Mouse (Mus musculus) cerebellum, adult 2 months (tissue): ENCODE data around the gene Anp32e. TPM values are rescaled to one million over a fixed set of nuclear protein-coding genes. Genes with fewer than 3 reads are reported as not detected.
"Not testable (repeated sequence)": the region's sequence is repeated elsewhere in the genome, so short reads cannot be mapped to it uniquely, and the experiment has no call there.

ENCODE experiments used
- DNase-seq, 2 experiments: peaks; one replicate each; pipeline ENCODE4 v3.0.0; 2021
- H3K27ac ChIP-seq: fragments of 200-500 bp; 2 replicates; pipeline ENCODE4 v1.5.1; 2012; ENCODE audit warnings: low read length, control low read depth, inconsistent platforms; ENCODE audit not compliant: insufficient read depth
- H3K27me3 ChIP-seq: fragments of 200-500 bp; 2 replicates; pipeline ENCODE4 v1.6.1; 2012; ENCODE audit warnings: inconsistent platforms, mild to moderate bottlenecking, low read length, moderate library complexity; ENCODE audit not compliant: control insufficient read depth, insufficient read depth
- H3K4me1 ChIP-seq: fragments of 200-500 bp; 2 replicates; pipeline ENCODE4 v1.6.1; 2011; ENCODE audit warnings: low read length; ENCODE audit not compliant: control insufficient read depth, insufficient read depth
- H3K4me3 ChIP-seq: fragments of 200-500 bp; replicated peaks from 2 replicates; pipeline ENCODE3; 2011; ENCODE audit warnings: mild to moderate bottlenecking, low read depth, low read length, control low read depth; ENCODE audit not compliant: insufficient read depth
- CTCF ChIP-seq: fragments of 200-500 bp; IDR thresholded peaks from 2 replicates; pipeline ENCODE4 v1.5.1; 2011; ENCODE audit warnings: low read depth, mild to moderate bottlenecking, control low read depth, low read length, moderate library complexity, borderline replicate concordance; ENCODE audit not compliant: insufficient read depth
- POLR2A ChIP-seq: fragments of 200-500 bp; IDR thresholded peaks from 2 replicates; pipeline ENCODE4 v1.6.1; 2011; ENCODE audit warnings: low read length, control low read depth, borderline replicate concordance; ENCODE audit not compliant: insufficient read depth
- WGBS: fragments of 180-500 bp; shearing (Covaris S2); methylation state at CpG from one replicate; pipeline ENCODE4 v1.1.7; 2018; 5-methylcytosine and 5-hydroxymethylcytosine counted together
- polyA plus RNA-seq: library from polyadenylated mRNA; depleted of rRNA; stranded (reverse); fragments of >200 nt; gene quantifications from 2 replicates; pipeline ENCODE4 v1.2.3, GENCODE M21; 2012

Gene Anp32e
- polyA plus RNA-seq, 1 experiment, result 70.4 TPM

- DNase-seq, result no peak
- Histone ChIP-seq H3K4me3 (no peak overlapping the region), H3K27ac (no peak overlapping the region), H3K27me3 (no peaks in the 10 kb centered on the region), H3K4me1 (no peaks in the 10 kb centered on the region)
- no peak for TF ChIP-seq POLR2A
- TF ChIP-seq CTCF, result no peak
Measured at GRCm38 (mm10) chr3:95953023-95953422, 24.0 kb downstream of the Anp32e start.

DNA sequence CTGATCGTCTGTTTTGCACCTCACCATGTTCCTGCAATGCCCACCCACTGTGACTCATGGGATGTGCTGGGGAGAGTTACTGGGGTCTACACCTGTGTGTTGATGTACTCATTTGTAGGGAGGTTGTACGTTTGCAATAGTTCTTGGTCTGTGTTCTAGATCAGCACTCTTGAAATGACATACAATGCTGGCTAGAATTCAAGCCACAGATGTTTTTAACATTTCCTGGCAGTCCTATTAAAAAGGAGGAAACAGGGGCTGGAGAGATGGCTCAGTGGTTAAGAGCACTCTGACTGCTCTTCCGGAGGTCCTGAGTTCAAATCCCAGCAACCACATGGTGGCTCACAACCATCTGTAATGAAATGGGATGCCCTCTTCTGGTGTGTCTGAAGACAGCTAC, 24.5 kb downstream of the Anp32e start:
- Histone ChIP-seq H3K27me3 (no peaks in the 10 kb centered on the region), H3K4me1 (no peaks in the 10 kb centered on the region), H3K27ac (no peak overlapping the region), H3K4me3 (no peak overlapping the region)
- WGBS, result 40% methylated on average over 3 of the region's 3 CpGs
- DNase-seq, result no peak
- TF ChIP-seq CTCF, result no peak
- TF ChIP-seq POLR2A, result no peak

GRCm38 (mm10) chr3:95954648-95955173, 25.7 kb downstream of the Anp32e start:
- not testable (repeated sequence) for H3K27me3 ChIP-seq, H3K4me1 ChIP-seq, H3K27ac ChIP-seq, DNase-seq, H3K4me3 ChIP-seq
- WGBS, result 89% methylated on average over 12 of the region's 12 CpGs

- Histone ChIP-seq H3K27me3 (no peaks in the 10 kb centered on the region), H3K4me1 (no peaks in the 10 kb centered on the region), H3K4me3 (no peak overlapping the region), H3K27ac (no peak overlapping the region)
- DNase-seq, result no peak
- TF ChIP-seq CTCF (no peak), POLR2A (no peak)
- 91% methylated on average over 5 of the region's 5 CpGs for WGBS
Measured at GRCm38 (mm10) chr3:95955318-95955717, 26.3 kb downstream of the Anp32e start.

DNA sequence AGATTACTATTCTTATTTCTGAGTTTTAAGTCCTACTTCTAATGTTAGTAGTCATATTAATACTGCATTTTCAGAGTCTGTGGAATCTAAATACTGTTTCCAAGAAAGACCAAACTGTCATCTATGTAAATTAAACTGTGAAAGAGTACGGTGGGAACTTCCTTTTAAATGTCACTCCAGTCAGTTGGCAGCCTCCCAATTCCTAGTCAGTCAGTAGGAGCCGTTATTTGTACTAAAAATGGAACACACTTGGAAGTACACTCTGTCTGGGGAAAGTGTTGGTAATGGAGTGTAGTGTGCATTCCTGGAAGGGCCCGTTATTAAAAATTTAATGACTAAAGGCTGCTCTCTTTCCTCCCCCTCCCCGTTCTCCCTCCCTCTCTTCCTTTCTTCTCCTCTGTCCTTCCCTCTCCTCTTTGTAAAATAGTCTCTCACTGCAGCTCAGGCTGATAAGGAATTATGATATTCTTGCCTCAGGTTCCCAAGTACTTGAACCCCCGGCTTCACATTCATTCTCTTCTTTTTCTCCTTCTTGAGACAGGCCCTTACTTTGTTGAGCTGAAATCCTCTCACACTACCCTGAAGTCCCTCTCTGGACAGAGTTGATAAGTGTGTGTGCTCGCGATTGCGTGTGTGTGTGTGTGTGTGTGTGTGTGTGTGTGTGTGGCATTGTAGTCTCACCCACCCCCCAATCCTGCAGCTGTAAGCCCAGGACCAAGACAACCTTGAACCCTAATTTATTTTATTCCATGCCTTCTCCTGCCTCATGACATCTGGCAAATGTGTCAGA, 28.5 kb downstream of the Anp32e start:
- Histone ChIP-seq H3K27ac (no peak overlapping the region), H3K27me3 (no peaks in the 10 kb centered on the region), H3K4me3 (no peak overlapping the region), H3K4me1 (no peaks in the 10 kb centered on the region)
- TF ChIP-seq CTCF (no peak), POLR2A (no peak)
- WGBS, result 42% methylated on average over 8 of the region's 8 CpGs
- no peak for DNase-seq

GRCm38 (mm10) chr3:95959082-95959481, 30.0 kb downstream of the Anp32e start:
- Histone ChIP-seq H3K4me1 (no peaks in the 10 kb centered on the region), H3K27ac (no peak overlapping the region), H3K27me3 (no peaks in the 10 kb centered on the region), H3K4me3 (no peak overlapping the region)
- TF ChIP-seq POLR2A (no peak), CTCF (no peak)
- DNase-seq, result no peak
- 73% methylated on average over 5 of the region's 5 CpGs for WGBS

DNA sequence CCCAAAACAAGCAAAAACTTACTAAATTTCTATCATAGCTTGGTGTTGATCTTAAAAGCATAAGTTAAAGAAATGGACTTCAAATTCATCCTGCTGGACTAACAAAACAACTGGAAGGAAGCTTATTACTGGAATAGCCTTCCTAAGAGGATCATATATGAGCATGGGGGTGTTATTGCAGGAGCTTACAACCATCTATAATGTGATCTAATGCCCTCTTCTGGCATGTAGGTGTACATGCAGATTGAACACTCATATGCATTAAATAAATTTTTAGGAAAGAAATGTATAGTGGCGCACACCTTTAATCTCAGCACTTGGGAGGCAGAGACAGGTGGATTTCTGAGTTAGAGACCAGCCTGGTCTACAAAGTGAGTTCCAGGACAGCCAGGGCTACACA, 30.8 kb downstream of the Anp32e start:
- Histone ChIP-seq H3K4me3 (no peak overlapping the region), H3K27me3 (no peaks in the 10 kb centered on the region), H3K4me1 (no peaks in the 10 kb centered on the region), H3K27ac (no peak overlapping the region)
- no peak for DNase-seq
- no peak for TF ChIP-seq CTCF
- no peak for TF ChIP-seq POLR2A
- WGBS, result 91% methylated on average over 1 of the region's 1 CpGs

DNA sequence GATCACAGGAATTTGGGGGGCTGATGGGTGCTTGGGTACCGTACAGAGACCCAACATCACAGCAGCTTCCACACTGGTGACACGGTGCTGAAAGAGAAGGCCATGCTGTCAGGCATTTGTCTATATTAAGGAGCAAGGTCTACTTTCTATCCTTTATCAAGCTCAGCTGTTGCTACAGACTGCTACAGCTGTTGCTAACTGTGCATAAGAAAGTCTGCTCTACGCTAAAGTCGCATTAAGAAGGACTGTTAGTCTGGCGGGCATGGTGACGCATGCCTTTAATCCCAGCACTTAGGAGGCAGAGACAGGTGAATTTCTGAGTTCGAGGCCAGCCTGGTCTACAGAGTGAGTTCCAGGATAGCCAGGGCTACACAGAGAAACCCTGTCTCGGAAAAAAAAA, 33.1 kb downstream of the Anp32e start:
- not testable (repeated sequence) for H3K27me3 ChIP-seq, H3K27ac ChIP-seq, H3K4me1 ChIP-seq, DNase-seq, H3K4me3 ChIP-seq
- 84% methylated on average over 8 of the region's 8 CpGs for WGBS

GRCm38 (mm10) chr3:95963230-95963629, 34.2 kb downstream of the Anp32e start:
- Histone ChIP-seq H3K27me3 (no peaks in the 10 kb centered on the region), H3K27ac (no peak overlapping the region), H3K4me1 (peaks cover 7% of the 10 kb centered on the region; the same call in 1 of the 2 replicates), H3K4me3 (no peak overlapping the region)
- TF ChIP-seq CTCF (no peak), POLR2A (no peak)
- WGBS, result 44% methylated on average over 2 of the region's 2 CpGs
- no peak for DNase-seq
